Mouse (Mus musculus) stomach, embryonic 14.5 days (tissue): ENCODE results near the gene Wdfy2. TPM values are rescaled to one million over a fixed set of nuclear protein-coding genes. Genes with fewer than 3 reads are reported as not detected.

Experiments
- ATAC-seq: fragments of 200-750 bp; cut with Nextera tagmentation; 2 replicates; pipeline ENCODE4 v1.8.0; 2017; ENCODE audit warnings: low read depth, moderate TSS enrichment; ENCODE audit not compliant: insufficient number of reproducible peaks, insufficient read depth, low FRiP score
- H3K27ac ChIP-seq: fragments of 300-500 bp; sonication (generic); 2 replicates; pipeline ENCODE4 v1.5.1; 2014; ENCODE audit warnings: mild to moderate bottlenecking, low read length, moderate library complexity, mixed read lengths
- H3K27me3 ChIP-seq: fragments of 300-500 bp; sonication (generic); 2 replicates; pipeline ENCODE4 v1.6.1; 2014; ENCODE audit warnings: low read length, control low read depth, mixed read lengths; ENCODE audit not compliant: control insufficient read depth, insufficient read depth
- H3K36me3 ChIP-seq: fragments of 300-500 bp; sonication (generic); 2 replicates; pipeline ENCODE4 v1.6.1; 2014; ENCODE audit warnings: mild to moderate bottlenecking, control low read depth, low read length, moderate library complexity, mixed read lengths; ENCODE audit not compliant: control insufficient read depth, insufficient read depth
- H3K4me1 ChIP-seq: fragments of 300-500 bp; sonication (generic); 2 replicates; pipeline ENCODE4 v1.6.1; 2014; ENCODE audit warnings: low read length, control low read depth, mixed read lengths; ENCODE audit not compliant: control insufficient read depth, insufficient read depth
- H3K4me2 ChIP-seq: fragments of 300-500 bp; sonication (generic); replicated peaks from 2 replicates; pipeline ENCODE4 v1.6.1; 2014; ENCODE audit warnings: low read depth, low read length, control low read depth
- H3K4me3 ChIP-seq: fragments of 300-500 bp; sonication (generic); 2 replicates; pipeline ENCODE4 v1.5.1; 2014; ENCODE audit warnings: low read depth, low read length, control low read depth
- H3K9ac ChIP-seq: fragments of 300-500 bp; sonication (generic); replicated peaks from 2 replicates; pipeline ENCODE4 v1.6.1; 2014; ENCODE audit warnings: low read depth, mild to moderate bottlenecking, control low read depth, low read length, moderate library complexity, mixed read lengths
- H3K9me3 ChIP-seq: fragments of 300-500 bp; sonication (generic); 2 replicates; pipeline ENCODE4 v1.6.1; 2016; ENCODE audit warnings: low read depth, low read length, control low read depth; ENCODE audit not compliant: control insufficient read depth
- WGBS: fragments of 180-500 bp; shearing (Covaris S2); extraction: QIAGEN DNeasy Blood & Tissue Kit; methylation state at CpG from one replicate; pipeline ENCODE4 v1.1.7; 2014; 5-methylcytosine and 5-hydroxymethylcytosine counted together
- polyA plus RNA-seq: library from polyadenylated mRNA; unstranded; fragments of >200 nt; fragmentation: Nextera tagmentation; extraction: Ambion mirVana; gene quantifications from 2 replicates; pipeline ENCODE4 v1.2.1, GENCODE M21; 2014

Wdfy2 gene
- polyA plus RNA-seq, 1 experiment from 2014 or later, result 9.4 TPM

DNA sequence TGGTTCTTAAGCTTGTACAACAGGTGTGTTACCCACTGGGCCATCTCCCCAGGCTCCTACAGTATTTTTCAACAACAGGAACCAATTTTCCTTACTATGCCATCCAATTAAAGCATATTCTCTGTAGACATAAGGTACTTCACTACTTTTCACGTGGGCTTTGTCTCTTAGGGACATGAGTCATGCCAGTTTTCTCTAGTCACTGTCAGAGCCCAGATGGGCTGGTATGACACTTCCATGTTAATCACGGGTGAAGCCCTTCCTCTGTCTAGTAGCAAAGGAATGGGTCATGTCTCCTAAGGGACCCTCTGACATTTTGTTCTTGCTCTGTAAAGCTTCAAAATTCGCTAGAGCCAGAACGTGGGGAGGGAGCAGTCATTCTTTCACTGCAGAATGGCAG is 73.4 kb downstream of the Wdfy2 start:
- Histone ChIP-seq H3K9me3 (no peaks in the 10 kb centered on the region), H3K9ac (no peak overlapping the region), H3K27me3 (no peaks in the 10 kb centered on the region), H3K4me2 (no peak overlapping the region), H3K4me3 (no peak overlapping the region), H3K36me3 (no peaks in the 10 kb centered on the region), H3K27ac (no peak overlapping the region), H3K4me1 (0 out of 2 replicates have a peak, but pooled peaks cover 3% of the 10 kb centered on the region)
- WGBS, result 72% methylated on average over 4 of the region's 4 CpGs
- ATAC-seq, result no peak

DNA sequence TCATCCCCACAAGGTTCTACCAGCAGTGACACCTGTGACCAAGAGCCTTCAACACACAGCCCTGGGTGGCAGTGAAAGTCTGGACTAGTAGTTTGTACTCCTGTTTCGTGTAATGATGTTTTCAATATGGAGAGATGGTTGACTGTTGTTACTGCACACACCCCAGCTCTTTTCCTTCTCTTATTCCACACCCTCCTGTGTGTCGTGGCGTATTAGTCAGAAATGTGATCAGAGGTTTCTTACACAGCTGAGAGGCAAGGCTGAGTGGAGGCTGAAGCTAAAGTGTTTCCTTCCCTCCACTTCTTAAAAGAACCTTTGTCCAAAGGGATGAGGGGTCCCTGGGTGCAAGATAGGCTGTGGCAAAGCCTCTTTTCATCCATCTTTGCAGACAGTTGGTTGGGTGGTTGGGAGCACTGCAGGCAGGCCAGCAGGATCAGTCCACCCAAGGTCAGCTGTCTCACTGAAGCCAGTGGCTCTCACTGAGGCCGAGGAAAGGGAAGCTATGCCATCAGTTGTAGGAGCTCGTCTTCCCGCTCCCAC is 77.7 kb downstream of the Wdfy2 start:
- Histone ChIP-seq H3K4me2 (no peak overlapping the region), H3K9me3 (no peaks in the 10 kb centered on the region), H3K4me3 (no peak overlapping the region), H3K4me1 (no peaks in the 10 kb centered on the region), H3K27ac (no peak overlapping the region), H3K36me3 (no peaks in the 10 kb centered on the region), H3K9ac (no peak overlapping the region), H3K27me3 (no peaks in the 10 kb centered on the region)
- ATAC-seq, result no peak
- WGBS, result 78% methylated on average over 6 of the region's 6 CpGs

GRCm38 (mm10) chr14:62916488-62917034 is 79.1 kb downstream of the Wdfy2 start:
- Histone ChIP-seq H3K4me2 (no peak overlapping the region), H3K9ac (no peak overlapping the region), H3K27me3 (no peaks in the 10 kb centered on the region), H3K4me1 (no peaks in the 10 kb centered on the region), H3K36me3 (no peaks in the 10 kb centered on the region), H3K4me3 (no peak overlapping the region), H3K27ac (no peak overlapping the region), H3K9me3 (no peaks in the 10 kb centered on the region)
- 83% methylated on average over 10 of the region's 10 CpGs for WGBS
- no peak for ATAC-seq

DNA sequence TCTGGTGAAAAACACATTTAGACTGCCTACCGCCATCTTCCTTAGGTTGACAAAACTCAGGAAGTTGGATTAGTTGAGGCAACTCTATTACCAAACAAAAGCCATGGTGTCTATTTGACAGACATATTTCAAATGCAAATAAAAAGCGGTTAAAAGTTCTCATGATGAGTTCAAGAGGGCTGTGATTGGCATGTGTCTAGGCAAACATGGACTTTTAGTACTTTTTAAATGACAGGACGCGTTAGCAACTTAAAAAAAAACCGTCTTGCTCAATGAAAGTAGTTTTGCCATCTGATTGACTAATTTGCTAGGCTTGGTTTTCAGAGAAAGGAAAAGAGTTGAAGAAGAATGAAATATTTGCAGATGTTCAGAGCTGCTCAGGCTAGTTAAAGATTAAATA is 83.9 kb downstream of the Wdfy2 start:
- Histone ChIP-seq H3K4me2 (no peak overlapping the region), H3K4me1 (no peaks in the 10 kb centered on the region), H3K9ac (no peak overlapping the region), H3K27ac (no peak overlapping the region), H3K9me3 (no peaks in the 10 kb centered on the region), H3K36me3 (no peaks in the 10 kb centered on the region), H3K27me3 (no peaks in the 10 kb centered on the region), H3K4me3 (no peak overlapping the region)
- 80% methylated on average over 5 of the region's 5 CpGs for WGBS
- ATAC-seq, result no peak

DNA sequence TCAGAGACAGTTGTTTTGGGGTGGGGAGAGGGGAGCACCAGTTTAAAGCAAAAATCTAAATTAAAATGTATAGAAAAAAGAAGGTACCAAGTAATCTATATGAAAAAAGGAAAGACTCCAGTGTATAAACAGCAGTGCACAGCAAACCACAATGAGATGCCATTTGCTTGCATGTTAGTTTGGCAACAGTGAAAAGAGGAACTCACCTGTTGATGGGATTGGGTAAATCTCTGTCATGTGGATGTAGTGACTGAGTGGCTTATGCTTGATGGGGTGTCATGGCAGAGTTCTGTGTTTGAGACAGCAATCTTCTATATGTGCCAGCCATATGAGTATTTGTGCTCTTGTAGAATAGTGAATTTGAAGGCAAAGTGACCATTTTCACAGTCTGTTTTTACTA is 85.2 kb downstream of the Wdfy2 start:
- H3K27me3 ChIP-seq, result no peaks in the 10 kb centered on the region
- no peak for ATAC-seq
- no peak overlapping the region for H3K27ac ChIP-seq
- H3K4me3 ChIP-seq, result no peak overlapping the region
- H3K4me1 ChIP-seq, result no peaks in the 10 kb centered on the region
- no peak overlapping the region for H3K9ac ChIP-seq
- H3K4me2 ChIP-seq, result no peak overlapping the region
- no peaks in the 10 kb centered on the region for H3K36me3 ChIP-seq
- no peaks in the 10 kb centered on the region for H3K9me3 ChIP-seq

- no peaks in the 10 kb centered on the region for H3K36me3 ChIP-seq
- WGBS, result 82% methylated on average over 4 of the region's 4 CpGs
- no peak overlapping the region for H3K4me3 ChIP-seq
- no peaks in the 10 kb centered on the region for H3K27me3 ChIP-seq
- no peak overlapping the region for H3K9ac ChIP-seq
- H3K4me1 ChIP-seq, result no peaks in the 10 kb centered on the region
- H3K9me3 ChIP-seq, result no peaks in the 10 kb centered on the region
- ATAC-seq, result no peak
- H3K27ac ChIP-seq, result no peak overlapping the region
- H3K4me2 ChIP-seq, result no peak overlapping the region
These were observed 87.3 kb downstream of the Wdfy2 start for GRCm38 (mm10) chr14:62924800-62925199.

DNA sequence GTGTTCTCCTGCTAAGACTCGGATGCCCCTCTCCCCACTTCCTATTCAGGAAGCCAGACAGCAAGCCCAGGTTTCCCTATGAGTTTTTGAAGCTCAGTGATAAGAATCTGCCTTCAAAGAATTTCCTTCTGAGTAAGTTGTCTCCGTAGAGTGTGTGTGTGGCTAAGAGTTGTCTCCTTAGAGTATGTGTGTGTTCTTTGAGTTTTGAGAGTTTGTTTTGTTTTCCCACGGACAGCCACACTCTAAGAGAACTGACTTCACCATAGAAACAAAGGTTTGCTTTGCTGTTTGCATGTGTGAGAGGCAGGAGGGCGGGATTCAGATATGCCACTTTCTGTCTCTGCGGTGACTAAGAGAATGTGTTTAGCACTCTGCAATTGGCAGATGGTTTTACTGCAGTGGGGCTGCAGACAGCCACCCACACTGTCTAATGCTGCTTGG is 90.6 kb downstream of the Wdfy2 start:
- 70% methylated on average over 5 of the region's 5 CpGs for WGBS
- Histone ChIP-seq H3K27ac (no peak overlapping the region), H3K36me3 (no peaks in the 10 kb centered on the region; the same call in 1 of the 2 replicates), H3K9ac (no peak overlapping the region), H3K4me1 (no peaks in the 10 kb centered on the region), H3K9me3 (no peaks in the 10 kb centered on the region), H3K4me3 (no peak overlapping the region), H3K27me3 (no peaks in the 10 kb centered on the region), H3K4me2 (no peak overlapping the region)
- no peak for ATAC-seq

DNA sequence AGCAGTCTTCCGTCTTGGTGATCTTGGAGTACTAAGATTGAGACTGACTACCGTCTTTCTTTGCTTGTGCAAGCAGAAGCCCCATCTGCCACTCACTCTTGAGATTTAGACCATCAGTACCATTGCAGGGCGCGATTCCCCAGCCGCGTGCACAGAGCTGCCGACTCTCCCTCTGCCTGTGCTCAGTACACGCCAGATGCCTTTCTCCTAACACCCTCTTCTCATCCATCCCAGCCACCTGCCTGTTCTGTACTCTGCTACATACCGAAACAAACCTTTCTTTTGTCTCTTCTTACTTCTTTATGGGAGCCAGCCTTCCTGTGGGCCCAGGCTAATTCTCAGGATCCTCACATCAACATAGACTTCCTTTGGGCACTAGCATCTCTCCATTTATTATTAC is 97.9 kb downstream of the Wdfy2 start:
- H3K4me1 ChIP-seq, result no peaks in the 10 kb centered on the region
- no peak overlapping the region for H3K4me2 ChIP-seq
- H3K9me3 ChIP-seq, result no peaks in the 10 kb centered on the region
- H3K4me3 ChIP-seq, result no peak overlapping the region
- no peak overlapping the region for H3K27ac ChIP-seq
- H3K9ac ChIP-seq, result no peak overlapping the region
- no peaks in the 10 kb centered on the region for H3K27me3 ChIP-seq
- 79% methylated on average over 9 of the region's 9 CpGs for WGBS
- H3K36me3 ChIP-seq, result no peaks in the 10 kb centered on the region; the same call in 1 of the 2 replicates
- ATAC-seq, result no peak
